Mouse (Mus musculus) kidney, adult 2 months (tissue): ENCODE results near the gene Tsc22d3.

Experiments used
- CTCF ChIP-seq: fragments of 200-500 bp; conservative IDR thresholded peaks from 2 replicates; pipeline ENCODE4 v1.5.1; 2011; ENCODE audit warnings: low read depth, mild to moderate bottlenecking, control low read depth, low read length, moderate library complexity, mixed read lengths; ENCODE audit not compliant: insufficient read depth, insufficient read length
- POLR2A ChIP-seq: fragments of 200-500 bp; IDR thresholded peaks from one replicate; pipeline ENCODE4 v1.6.1; 2011; ENCODE audit warnings: low read depth, low read length, control low read depth

DNA sequence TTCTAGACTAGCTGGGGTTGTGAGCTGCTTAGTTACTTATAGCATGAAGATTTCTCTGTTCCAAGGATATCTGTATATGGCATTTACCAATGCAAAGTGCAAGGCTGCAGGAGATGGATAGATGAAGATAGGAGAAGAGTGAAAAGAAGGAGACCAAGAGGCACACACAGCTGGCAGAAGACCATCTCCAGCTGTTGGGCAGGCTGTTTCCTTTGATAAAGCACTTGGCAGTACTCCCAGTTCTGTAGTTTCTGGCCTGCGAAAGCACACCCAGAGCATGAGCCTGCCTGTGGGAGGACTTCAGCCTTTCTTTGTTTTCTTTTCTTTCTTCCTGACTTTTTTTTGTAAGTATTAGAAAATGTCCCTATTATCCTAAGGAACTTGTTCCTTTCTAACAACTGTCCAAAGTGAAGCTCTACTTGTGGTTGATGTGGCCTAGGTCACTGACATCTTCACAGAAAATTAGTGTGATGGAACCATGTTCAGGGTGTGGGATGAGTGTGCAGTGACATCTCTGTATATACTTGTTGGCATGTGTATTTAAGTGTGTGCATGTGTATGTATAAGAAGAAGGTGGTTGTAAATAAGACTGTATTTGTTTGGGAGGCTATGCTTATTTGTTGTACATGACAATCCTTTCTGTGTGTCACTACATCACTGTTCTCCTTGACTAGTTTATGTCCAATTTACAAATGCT lies 32.6 kb downstream of the Tsc22d3 start:
- no peak for TF ChIP-seq CTCF
- TF ChIP-seq POLR2A, result no peak
